Mouse (Mus musculus) ES-E14 (cell line): ENCODE data around the gene Zfp456. TPM values are rescaled to one million over a fixed set of nuclear protein-coding genes. Genes with fewer than 3 reads are reported as not detected.

Experiments used
- DNase-seq: peaks from one replicate; pipeline ENCODE4 v3.0.0-alpha.2; 2013; ENCODE audit warnings: low read depth, low spot score
- H3K27ac ChIP-seq: 2 replicates; pipeline ENCODE4 v1.5.1; 2012; ENCODE audit warnings: low read depth, mild to moderate bottlenecking, low read length, moderate library complexity, mixed read lengths; ENCODE audit not compliant: poor library complexity, insufficient read depth, severe bottlenecking
- H3K36me3 ChIP-seq: 2 replicates; pipeline ENCODE4 v1.6.1; 2012; ENCODE audit warnings: mild to moderate bottlenecking, low read length, moderate library complexity, mixed read lengths; ENCODE audit not compliant: control insufficient read depth, poor library complexity, insufficient read depth, severe bottlenecking
- H3K4me1 ChIP-seq, 2 experiments: fragments of 150-350 bp in 1 of 2; sonication (generic) in 1 of 2; 2 replicates each; pipeline ENCODE4 v1.6.1; 2012; ENCODE audit warnings: low read length in 2 of 2, mild to moderate bottlenecking in 1 of 2, mixed read lengths in 1 of 2; ENCODE audit not compliant: control insufficient read depth in 2 of 2, insufficient read depth in 2 of 2, poor library complexity in 1 of 2
- H3K4me3 ChIP-seq, 2 experiments: fragments of 150-350 bp in 1 of 2; sonication (generic) in 1 of 2; 2 replicates each; pipeline ENCODE4 v1.5.1; 2012; ENCODE audit warnings: low read length in 2 of 2, low read depth in 1 of 2, mild to moderate bottlenecking in 1 of 2, mixed read lengths in 1 of 2; ENCODE audit not compliant: insufficient read depth in 1 of 2, poor library complexity in 1 of 2, severe bottlenecking in 1 of 2
- H3K9ac ChIP-seq: 2 replicates; pipeline ENCODE4 v1.6.1; 2012; ENCODE audit warnings: low read depth, mild to moderate bottlenecking, low read length, mixed read lengths; ENCODE audit not compliant: poor library complexity, insufficient read depth, severe bottlenecking
- H3K9me3 ChIP-seq: fragments of 150-350 bp; sonication (generic); 2 replicates; pipeline ENCODE4 v1.6.1; 2012; ENCODE audit warnings: low read depth, mild to moderate bottlenecking, low read length; ENCODE audit not compliant: control insufficient read depth, insufficient read depth
- CHD2 ChIP-seq: IDR thresholded peaks from 2 replicates; pipeline ENCODE4 v1.6.1; 2014; ENCODE audit warnings: mild to moderate bottlenecking, low read depth, low read length, inconsistent platforms
- HCFC1 ChIP-seq: IDR thresholded peaks from 2 replicates; pipeline ENCODE4 v1.6.1; 2012; ENCODE audit warnings: low read length, inconsistent platforms, borderline replicate concordance; ENCODE audit not compliant: insufficient read depth
- MAFK ChIP-seq: IDR thresholded peaks from 2 replicates; pipeline ENCODE4 v1.6.1; 2014; ENCODE audit warnings: mild to moderate bottlenecking, low read depth, low read length, inconsistent platforms; ENCODE audit not compliant: insufficient read depth
- ZC3H11A ChIP-seq: IDR thresholded peaks from 2 replicates; pipeline ENCODE4 v1.6.1; 2012; ENCODE audit warnings: low read depth, mild to moderate bottlenecking, inconsistent platforms, low read length, borderline replicate concordance
- ZNF384 ChIP-seq: IDR thresholded peaks from 2 replicates; pipeline ENCODE4 v1.6.1; 2012; ENCODE audit warnings: low read depth, low read length, inconsistent platforms
- in situ Hi-C, 2 experiments: fragments of 600-800 bp; cut with MboI; formaldehyde crosslinking; loops; one replicate each; pipeline ENCODE4 v1.15.1; 2025; ENCODE audit warnings: low sequenced_read_pairs in 2 of 2, inconsistent platforms in 1 of 2; ENCODE audit not compliant: unreplicated experiment in 2 of 2
- total RNA-seq: library from RNA; depleted of rRNA; stranded (reverse); fragments of 300-350 nt; gene quantifications from 2 replicates; pipeline ENCODE4 v1.2.3, GENCODE M21; 2012

The Zfp456 gene
- total RNA-seq, 1 experiment: 1.9 TPM

- peak within 1 kb of the TSS; percentile 75 to 82 for H3K4me3 ChIP-seq
- no peaks in the 10 kb centered on the region for H3K36me3 ChIP-seq
- H3K4me1 ChIP-seq: no peaks in the 10 kb centered on the region
- H3K27ac ChIP-seq: no peak within 1 kb of the TSS
- TF ChIP-seq MAFK: no peak
- TF ChIP-seq HCFC1: peak; percentile 91
- peak; percentile 68 for DNase-seq
- no peaks in the 10 kb centered on the region for H3K9me3 ChIP-seq
- H3K9ac ChIP-seq: peak within 1 kb of the TSS; percentile 69
- in situ Hi-C loops: no loop called here
Observed at GRCm38 (mm10) chr13:67360131-67360744, 15.4 kb downstream of the Zfp456 start, which contains the start of the genes Gm28044 and Zfp953. Gm28044 (minus strand) TSS chr13:67360536. Zfp953 (minus strand) TSS chr13:67360605.

GRCm38 (mm10) chr13:67351854-67352253, 23.8 kb downstream of the Zfp456 start:
- no peak for DNase-seq
- no peaks in the 10 kb centered on the region for H3K9me3 ChIP-seq
- H3K36me3 ChIP-seq: no peaks in the 10 kb centered on the region
- H3K4me1 ChIP-seq: no peaks in the 10 kb centered on the region
- in situ Hi-C loops: no loop called here
- no peak overlapping the region for H3K27ac ChIP-seq
- TF ChIP-seq HCFC1: no peak
- no peak for TF ChIP-seq ZNF384
- TF ChIP-seq MAFK: no peak
- no peak for TF ChIP-seq CHD2
- TF ChIP-seq ZC3H11A: no peak
- no peak overlapping the region for H3K4me3 ChIP-seq
- no peak overlapping the region for H3K9ac ChIP-seq

- in situ Hi-C loops: no loop called here
- no peak for DNase-seq
- H3K4me1 ChIP-seq: no peaks in the 10 kb centered on the region
- no peak overlapping the region for H3K27ac ChIP-seq
- no peak overlapping the region for H3K9ac ChIP-seq
- TF ChIP-seq ZC3H11A: no peak
- no peak for TF ChIP-seq CHD2
- TF ChIP-seq ZNF384: no peak
- no peak for TF ChIP-seq HCFC1
- TF ChIP-seq MAFK: no peak
- no peaks in the 10 kb centered on the region for H3K9me3 ChIP-seq
- no peaks in the 10 kb centered on the region for H3K36me3 ChIP-seq
- H3K4me3 ChIP-seq: no peak overlapping the region
Observed at GRCm38 (mm10) chr13:67343422-67343821, 32.2 kb downstream of the Zfp456 start.

GRCm38 (mm10) chr13:67332877-67333276, 42.7 kb downstream of the Zfp456 start:
- in situ Hi-C loops: no loop called here
- Histone ChIP-seq H3K4me1 (no peaks in the 10 kb centered on the region), H3K9ac (no peak overlapping the region; the same call in 1 of the 2 replicates), H3K27ac (no peak overlapping the region), H3K4me3 (peak overlapping the region; percentile 41 to 75; a peak in 3 of 4 replicates), H3K9me3 (no peaks in the 10 kb centered on the region), H3K36me3 (no peaks in the 10 kb centered on the region)
- no peak for DNase-seq
- TF ChIP-seq ZC3H11A: no peak
- TF ChIP-seq HCFC1: no peak
- TF ChIP-seq ZNF384: no peak
- no peak for TF ChIP-seq MAFK
- TF ChIP-seq CHD2: no peak
